Mouse (Mus musculus): ENCODE measurements around the gene Paqr7.

Paqr7 gene

GRCm38 (mm10) chr4:134503686-134504357 lies 7.3 kb downstream of the Paqr7 start:
- DNase-seq: no peak

- no peak for DNase-seq
These were observed 8.8 kb downstream of the Paqr7 start for GRCm38 (mm10) chr4:134505303-134505789.

GRCm38 (mm10) chr4:134505966-134506594 lies 9.6 kb downstream of the Paqr7 start:
- no peak for DNase-seq

- DNase-seq: no peak
These were observed 10.2 kb downstream of the Paqr7 start for GRCm38 (mm10) chr4:134506713-134507112.

- no peak for DNase-seq
These were observed 13.9 kb downstream of the Paqr7 start for GRCm38 (mm10) chr4:134510396-134510795.

- peak; percentile 93 for DNase-seq
These were observed 14.4 kb downstream of the Paqr7 start, which contains the start of gene Aunip for GRCm38 (mm10) chr4:134510845-134511411. TSS of gene Aunip (plus strand) at chr4:134510999.

- no peak for DNase-seq
These were observed 15.2 kb downstream of the Paqr7 start for GRCm38 (mm10) chr4:134511730-134512129.

- peak; percentile 83 for DNase-seq
These were observed 16.3 kb downstream of the Paqr7 start for GRCm38 (mm10) chr4:134512798-134513197.

- no peak for DNase-seq
These were observed 17.9 kb downstream of the Paqr7 start for GRCm38 (mm10) chr4:134514309-134514930.

GRCm38 (mm10) chr4:134515614-134516013 lies 19.1 kb downstream of the Paqr7 start:
- no peak for DNase-seq

- peak; percentile 50 for DNase-seq
These were observed 20.5 kb downstream of the Paqr7 start for GRCm38 (mm10) chr4:134516981-134517380.

- DNase-seq: no peak
These were observed 21.2 kb downstream of the Paqr7 start for GRCm38 (mm10) chr4:134517719-134518118.

- no peak for DNase-seq
These were observed 22.0 kb downstream of the Paqr7 start for GRCm38 (mm10) chr4:134518541-134518940.

GRCm38 (mm10) chr4:134519281-134519680 lies 22.8 kb downstream of the Paqr7 start:
- no peak for DNase-seq

- no peak for DNase-seq
These were observed 26.9 kb downstream of the Paqr7 start for GRCm38 (mm10) chr4:134523447-134523846.

- no peak for DNase-seq
These were observed 29.3 kb downstream of the Paqr7 start for GRCm38 (mm10) chr4:134525806-134526205.

- no peak for DNase-seq
These were observed 29.7 kb downstream of the Paqr7 start for GRCm38 (mm10) chr4:134526220-134526619.

- DNase-seq: no peak
These were observed 36.4 kb downstream of the Paqr7 start for GRCm38 (mm10) chr4:134532928-134533327.

GRCm38 (mm10) chr4:134533421-134533820 lies 36.9 kb downstream of the Paqr7 start:
- no peak for DNase-seq

GRCm38 (mm10) chr4:134534124-134534886 lies 37.8 kb downstream of the Paqr7 start:
- peak; percentile 85 for DNase-seq

- DNase-seq: peak; percentile 99
These were observed 38.7 kb downstream of the Paqr7 start, which contains the start of gene Mtfr1l for GRCm38 (mm10) chr4:134534932-134535786. TSS of gene Mtfr1l (minus strand) at chr4:134535387.

GRCm38 (mm10) chr4:134535787-134536151 lies 39.3 kb downstream of the Paqr7 start:
- DNase-seq: peak; percentile 30

Data from kidney, postnatal 14 days (tissue).